Mouse (Mus musculus) gastrocnemius, postnatal 36 days (tissue): ENCODE measurements around the gene Nfib. TPM values are rescaled to one million over a fixed set of nuclear protein-coding genes. Genes with fewer than 3 reads are reported as not detected.

ENCODE experiments used
- DNase-seq, 2 experiments: peaks; one replicate each; pipeline ENCODE4 v3.0.0; 2022
- intact Hi-C: fragments of 180-260 bp; cut with DNase I; formaldehyde crosslinking; loops from one replicate; pipeline ENCODE4 v1.15.1; 2025
- long read RNA-seq, 2 experiments: library from polyadenylated mRNA; stranded (forward); transcript quantifications; one replicate each; pipeline ENCODE4 v2.0.0; 2021
- total RNA-seq, 2 experiments: library from RNA; stranded (reverse); gene quantifications; 2 replicates each; pipeline ENCODE4 v1.2.3; 2021

Nfib gene
- 10 to 100 TPM; 74.8 to 75.9 TPM for total RNA-seq
- long read RNA-seq, experiment 1, full-length matches to known transcripts = 19 of 58 reads
- long read RNA-seq, experiment 1, partial matches to known transcripts = 2 of 58 reads
- long read RNA-seq, experiment 1, other reads (novel, unspliced or antisense) = 37 of 58 reads
- long read RNA-seq, experiment 2, full-length matches to known transcripts = 26 of 83 reads
- long read RNA-seq, experiment 2, partial matches to known transcripts = 3 of 83 reads
- long read RNA-seq, experiment 2, other reads (novel, unspliced or antisense) = 54 of 83 reads

DNA sequence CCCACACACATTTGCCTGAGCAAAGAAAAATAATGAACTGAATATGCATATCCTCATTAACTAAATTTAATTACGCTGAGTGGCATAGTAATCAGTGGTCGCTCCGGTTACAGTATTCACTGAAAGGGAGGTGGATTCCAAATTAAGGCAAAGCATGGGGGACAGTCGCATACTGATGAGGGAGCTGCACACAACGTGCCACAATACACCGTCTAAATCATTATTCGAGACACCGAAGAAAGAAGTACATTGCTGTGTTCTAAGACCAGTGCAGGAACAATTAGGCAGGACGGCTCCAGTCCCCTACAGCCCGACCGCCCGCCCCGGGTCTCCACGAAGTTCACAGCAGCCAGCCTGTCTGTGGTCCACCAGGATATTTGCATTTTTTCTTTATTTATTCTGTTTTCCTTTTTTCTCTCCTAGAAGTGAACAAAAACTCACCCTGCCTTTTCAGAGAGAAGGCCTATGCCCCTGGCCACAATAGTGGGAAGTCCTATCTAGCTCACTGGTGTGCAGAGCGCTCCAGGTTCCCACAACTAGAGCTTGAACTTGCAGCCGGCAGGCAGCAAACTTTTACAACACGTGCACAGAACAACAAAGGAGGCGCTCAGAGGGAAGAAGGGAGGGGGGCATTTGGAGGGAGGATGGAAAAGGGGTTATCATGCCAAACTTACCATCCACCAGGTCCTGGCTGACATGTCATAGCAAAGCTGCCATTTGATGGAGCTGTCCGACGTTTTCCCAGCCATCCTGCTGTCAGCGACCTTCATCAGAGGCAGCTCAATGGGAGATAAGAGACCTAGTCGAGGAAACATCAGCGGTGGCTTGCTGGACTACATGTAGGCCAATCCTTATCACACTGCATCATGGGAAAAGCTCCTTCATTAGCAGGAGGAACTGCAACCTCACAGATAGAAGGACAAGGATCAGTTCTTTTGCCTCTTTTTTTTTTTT lies at the start of gene Nfib:
TSS of gene Nfib (minus strand) at position 910 of the 954 bp plus-strand sequence.
- intact Hi-C loops = no loop called here
- DNase-seq = no peak

DNA sequence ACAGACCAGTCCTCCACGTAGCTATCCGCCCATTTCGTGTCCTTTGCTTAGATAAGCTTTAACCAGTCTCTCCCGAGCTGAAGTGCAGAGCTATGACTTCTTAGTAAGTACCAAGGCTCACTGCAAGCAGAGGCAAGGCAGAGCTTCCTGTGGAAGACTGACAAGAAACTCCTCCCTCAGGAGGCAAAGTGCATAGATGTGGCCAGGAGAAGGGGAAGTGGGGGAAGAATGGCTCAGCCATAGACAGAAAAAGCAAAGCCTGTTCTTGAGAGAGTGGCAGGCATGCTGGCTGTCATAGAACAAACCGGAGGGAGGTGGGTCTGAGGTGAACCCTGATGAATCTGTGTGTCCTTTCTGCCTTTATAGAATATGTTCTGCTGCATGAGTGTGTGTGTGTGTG lies 30.2 kb upstream of the Nfib start:
- DNase-seq = no peak
- intact Hi-C loops = no loop called here

DNA sequence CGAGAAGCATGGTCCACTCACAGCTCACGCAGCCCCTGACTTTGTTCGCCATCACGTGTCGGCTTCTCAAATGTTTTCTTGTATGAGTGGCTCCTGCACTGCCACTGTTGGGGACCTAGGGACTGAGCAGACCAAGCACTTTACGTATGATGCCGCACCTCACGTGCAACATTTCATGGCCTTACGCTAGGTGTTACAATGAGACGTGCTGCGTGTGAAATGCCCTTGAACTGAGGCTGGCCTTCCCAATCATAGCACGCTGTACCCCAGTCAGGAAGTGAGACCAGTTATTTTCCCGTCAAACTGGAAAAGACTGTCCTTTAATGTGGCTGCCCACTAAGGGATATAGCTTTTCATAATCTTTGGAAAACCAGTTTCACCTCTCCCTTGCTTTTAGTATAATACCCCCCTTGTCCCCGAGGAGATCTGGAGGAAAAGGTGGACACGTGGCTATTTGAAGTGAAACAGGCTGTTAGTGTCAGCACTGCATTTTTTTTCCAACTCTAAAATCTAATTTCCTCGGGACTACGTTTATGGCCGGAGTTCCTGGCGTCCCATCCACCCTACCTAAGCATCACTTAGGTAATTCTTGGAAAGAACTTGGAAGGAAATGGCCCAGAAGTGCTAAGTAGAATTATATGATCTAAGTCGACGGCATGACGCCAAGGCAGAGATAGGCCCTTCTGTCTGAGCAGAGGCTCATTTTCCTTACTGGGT lies 29.4 kb upstream of the Nfib start:
- no peak for DNase-seq
- intact Hi-C loops = no loop called here

GRCm38 (mm10) chr4:82734348-82734747 lies 28.8 kb upstream of the Nfib start:
- no peak for DNase-seq
- intact Hi-C loops = no loop called here

- no peak for DNase-seq
- intact Hi-C loops = no loop called here
Measured at GRCm38 (mm10) chr4:82733636-82734035, 28.1 kb upstream of the Nfib start.

GRCm38 (mm10) chr4:82730248-82730887 lies 24.8 kb upstream of the Nfib start:
- no peak for DNase-seq

DNA sequence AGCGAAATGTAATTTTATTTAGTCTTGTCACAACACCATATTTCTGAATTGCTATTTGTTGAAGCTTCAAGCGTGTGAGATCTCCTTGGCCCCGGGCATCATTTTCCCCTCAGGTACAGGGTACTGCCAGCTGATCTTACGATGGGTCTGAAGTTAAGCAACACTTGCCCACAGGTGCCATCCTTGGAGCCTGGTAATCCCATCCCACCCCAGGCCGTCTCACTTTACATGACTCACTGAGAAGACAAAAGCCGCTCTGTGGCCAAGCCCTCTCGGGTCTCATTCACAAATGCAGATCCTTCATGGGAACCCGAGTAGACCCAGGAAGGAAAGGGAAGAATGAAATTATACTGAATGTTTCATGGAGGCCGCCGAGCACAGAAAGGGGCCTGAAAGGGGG lies 18.5 kb upstream of the Nfib start:
- DNase-seq = no peak
- intact Hi-C loops = no loop called here

More at GRCm38 (mm10) chr4:82730248-82730887, 24.8 kb upstream of the Nfib start:
- intact Hi-C loops = no loop called here

DNA sequence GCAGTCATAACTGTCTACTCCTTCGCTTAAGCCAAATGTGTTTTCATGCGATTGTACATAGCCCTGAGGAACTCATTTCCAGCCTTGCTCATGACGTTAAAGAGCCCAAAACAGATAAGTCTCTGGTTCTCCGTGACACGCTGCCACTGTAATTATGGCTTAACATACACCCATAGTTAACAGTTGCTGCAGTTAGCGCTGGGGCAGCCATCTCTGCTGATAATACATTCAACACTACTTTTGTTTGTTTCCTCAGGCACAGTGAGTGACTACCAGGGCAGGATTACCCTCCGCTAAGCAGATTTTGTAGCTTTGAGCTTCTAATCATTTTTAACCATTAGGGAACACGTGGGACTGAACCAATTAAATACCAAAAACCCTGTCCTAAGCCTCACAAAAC lies 17.5 kb upstream of the Nfib start:
- no peak for DNase-seq
- intact Hi-C loops = no loop called here

GRCm38 (mm10) chr4:82715833-82716232 lies 10.3 kb upstream of the Nfib start:
- intact Hi-C loops = no loop called here
- no peak for DNase-seq

DNA sequence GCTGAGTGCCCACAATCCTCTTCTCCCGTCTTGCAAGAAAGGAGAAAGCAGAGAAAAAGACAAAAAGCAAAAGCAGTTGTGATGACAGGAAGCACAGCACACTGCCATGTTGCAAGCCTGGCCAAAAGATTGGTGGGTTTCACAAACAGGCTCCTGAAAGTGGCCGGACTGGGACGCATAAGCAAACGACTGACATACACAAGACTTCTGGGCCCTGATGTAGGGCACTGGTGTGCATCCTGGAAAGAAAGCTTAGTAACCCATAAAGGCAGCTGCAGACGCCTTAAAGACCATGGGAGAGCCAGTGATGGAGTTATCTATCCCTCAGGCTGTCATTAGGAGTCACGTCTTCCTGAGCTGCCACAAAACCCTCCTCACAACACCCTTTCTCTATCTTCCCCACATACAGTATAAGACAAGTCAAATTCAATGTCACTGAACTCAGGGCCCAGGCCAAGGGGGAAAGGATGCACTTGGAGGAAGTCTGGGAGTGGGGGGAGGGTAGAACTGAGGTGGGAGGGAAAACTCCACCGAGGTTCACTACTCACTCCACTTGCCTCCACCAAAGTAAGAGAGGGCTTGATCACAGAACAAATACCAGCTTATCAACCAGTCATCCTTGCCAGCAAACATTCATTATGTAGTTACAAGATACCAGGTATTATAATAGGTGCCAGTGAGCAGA lies 6.2 kb upstream of the Nfib start:
- intact Hi-C loops = no loop called here
- no peak for DNase-seq

- no peak for DNase-seq
- intact Hi-C loops = no loop called here
Measured at GRCm38 (mm10) chr4:82709666-82710065, 4.1 kb upstream of the Nfib start.

- DNase-seq = no peak
- intact Hi-C loops = no loop called here
Measured at GRCm38 (mm10) chr4:82706012-82706411, 462 bp upstream of the Nfib start.

- DNase-seq = no peak
- intact Hi-C loops = no loop called here
Measured at GRCm38 (mm10) chr4:82704079-82704830, 1.3 kb downstream of the Nfib start.

- intact Hi-C loops = no loop called here
- no peak for DNase-seq
Measured at GRCm38 (mm10) chr4:82702808-82703207, 2.7 kb downstream of the Nfib start.

GRCm38 (mm10) chr4:82699504-82699903 lies 6.0 kb downstream of the Nfib start:
- DNase-seq = no peak
- intact Hi-C loops = no loop called here

GRCm38 (mm10) chr4:82698616-82699015 lies 6.9 kb downstream of the Nfib start:
- intact Hi-C loops = no loop called here
- DNase-seq = no peak

GRCm38 (mm10) chr4:82697151-82697550 lies 8.4 kb downstream of the Nfib start:
- DNase-seq = no peak
- intact Hi-C loops = no loop called here

- DNase-seq = peak in 1 of 2 experiments; percentile 12
Measured at GRCm38 (mm10) chr4:82695760-82696501, 9.6 kb downstream of the Nfib start.

DNA sequence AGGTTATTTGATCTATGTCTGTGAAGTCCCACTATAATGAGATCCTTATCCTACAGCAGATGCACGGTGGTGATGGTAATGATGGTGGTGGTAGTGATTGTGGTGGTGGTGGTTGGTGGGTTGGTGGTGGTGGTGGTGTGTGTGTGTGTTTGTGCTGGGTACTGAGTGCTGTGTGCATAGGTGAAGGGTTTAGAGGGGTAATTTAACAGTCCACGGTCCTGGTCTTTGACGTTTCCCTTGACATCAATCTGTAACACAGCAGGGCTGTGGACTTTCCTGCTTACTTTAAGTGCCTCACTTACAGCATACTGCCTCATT lies 13.6 kb downstream of the Nfib start:
- intact Hi-C loops = no loop called here
- no peak for DNase-seq

More at GRCm38 (mm10) chr4:82695760-82696501, 9.6 kb downstream of the Nfib start:
- intact Hi-C loops = no loop called here
